Mouse (Mus musculus): ENCODE data around the gene Rogdi.

DNA sequence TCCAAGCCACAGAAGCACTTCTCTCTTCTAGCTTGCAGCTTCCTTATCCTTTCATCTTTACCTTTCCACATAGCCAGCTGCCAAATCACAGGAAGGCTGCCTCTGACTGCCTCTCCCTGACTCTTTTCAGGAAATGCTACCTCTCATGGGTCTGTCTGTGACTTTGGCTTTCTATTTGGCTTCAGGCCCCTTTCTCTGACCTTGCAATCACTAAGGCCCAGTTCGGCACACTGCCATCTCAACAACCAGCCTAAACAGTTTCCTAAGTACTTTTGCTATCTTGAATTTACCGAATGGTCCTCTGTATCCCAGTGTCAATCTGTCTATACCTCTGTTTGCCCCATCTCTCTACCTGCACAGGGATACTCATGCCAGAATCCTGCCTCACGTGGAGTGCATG lies 22.2 kb upstream of the Rogdi start:
- TF ChIP-seq CTCF (conservative IDR thresholded peaks at IDR 0.05; ENCODE audit: insufficient read depth, insufficient read length, low read depth, low read length), result no peak
- no peak for TF ChIP-seq POLR2A (IDR thresholded peaks at IDR 0.05; ENCODE audit: low read depth, low read length)
